Mouse (Mus musculus) embryonic fibroblast, embryonic 13.5 days (primary cell): ENCODE measurements at regions not wholly inside any gene's neighbourhood (a gene's known extent, or its start where the extent isn't known, plus 50 kb on each side); places are given as distances from the start of the nearest gene placed in this dataset.

Experiments
- CTCF ChIP-seq: IDR thresholded peaks from 2 replicates; pipeline ENCODE4 v1.5.1; 2011; ENCODE audit warnings: mild to moderate bottlenecking, control low read depth, low read length, moderate library complexity, borderline replicate concordance; ENCODE audit not compliant: insufficient read depth
- POLR2A ChIP-seq: IDR thresholded peaks from 2 replicates; pipeline ENCODE4 v1.6.1; 2011; ENCODE audit warnings: low read depth, mild to moderate bottlenecking, control low read depth, low read length, moderate library complexity

DNA sequence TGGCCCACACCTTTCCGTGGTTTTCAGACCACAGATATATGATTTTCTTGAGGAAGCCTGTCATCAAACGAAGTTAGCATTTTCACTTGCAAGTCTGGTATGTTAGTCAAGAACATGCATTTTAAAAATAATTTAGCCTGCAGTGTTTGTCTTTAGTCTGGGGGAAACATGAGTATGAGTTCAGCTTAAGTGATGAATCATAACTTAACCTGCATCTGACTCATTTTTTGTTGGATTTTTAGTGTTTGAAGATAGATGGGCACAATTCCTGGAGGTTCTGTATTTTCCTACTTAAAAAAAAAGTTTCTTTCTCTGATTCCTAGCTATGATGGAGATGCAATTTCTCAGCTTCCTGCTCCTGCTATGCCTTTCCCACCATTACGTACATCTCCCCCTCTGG is 95.8 kb upstream of the 1700020N01Rik start:
- no peak for TF ChIP-seq CTCF
- no peak for TF ChIP-seq POLR2A
